ENCODE assay signal across 1 mouse cellular context in genomic region chr19:5750951-5751350, GRCm38 (mm10).
TF ChIP-seq lines count a peak whose summit lies in the region.

No protein-coding gene starts in this region.

TF ChIP-seq in ES-E14, 5 proteins besides CTCF, POLR2A, EP300 and RAD21:
- TF ChIP-seq MAFK (IDR thresholded peaks at IDR 0.05; ENCODE audit: insufficient read depth, low read depth, low read length): no peak
- no peak for TF ChIP-seq CHD2 (IDR thresholded peaks at IDR 0.05; ENCODE audit: low read depth, low read length)
- no peak for TF ChIP-seq ZNF384 (IDR thresholded peaks at IDR 0.05; ENCODE audit: low read depth, low read length)
- no peak for TF ChIP-seq HCFC1 (IDR thresholded peaks at IDR 0.05; ENCODE audit: borderline replicate concordance, insufficient read depth, low read length)
- no peak for TF ChIP-seq ZC3H11A (IDR thresholded peaks at IDR 0.05; ENCODE audit: borderline replicate concordance, low read depth, low read length)
